ENCODE assay signal across 9 mouse cellular contexts in genomic region chr9:41474945-41475297, GRCm38 (mm10).
DNase-seq lines count a peak whose midpoint lies in the region; ATAC-seq and TF ChIP-seq lines count a peak whose summit lies in the region.
"Had no signal": no experiment of that assay in that cellular context is flagged by ENCODE, and none has a peak within 500 bp of the region (broad histone marks: within the 10 kb centered on the region; RNA-seq: fewer than 3 reads in every experiment).

No protein-coding gene starts in this region.

- no peaks in the 10 kb centered on the region for H3K27me3 ChIP-seq in lung, embryonic 15.5 days
- no peaks in the 10 kb centered on the region for H3K27me3 ChIP-seq in intestine, embryonic 14.5 days (replicated peaks; ENCODE audit: control insufficient read depth, insufficient read depth, low read length)
- H3K27me3 ChIP-seq: liver, embryonic 13.5 days had no signal

- H3K4me1 ChIP-seq in lung, embryonic 15.5 days = peaks cover 4% of the 10 kb centered on the region; the same call in 1 of the 2 replicates
- peaks cover 8% of the 10 kb centered on the region; the same call in 1 of the 2 replicates for H3K4me1 ChIP-seq in intestine, embryonic 14.5 days (replicated peaks; ENCODE audit: control insufficient read depth, insufficient read depth, low read length)
- peaks cover 5% of the 10 kb centered on the region for H3K4me1 ChIP-seq in olfactory bulb, adult 2 months (ENCODE audit: control insufficient read depth, insufficient read depth, low read length)
- H3K4me1 ChIP-seq: liver, embryonic 13.5 days had no signal

- H3K27ac ChIP-seq in lung, embryonic 15.5 days = no peak overlapping the region
- H3K27ac ChIP-seq in intestine, embryonic 14.5 days (ENCODE audit: low read depth) = 0 out of 2 replicates have a peak overlapping the region, but pooled peaks have one; percentile 39
- peak overlapping the region; percentile 78 for H3K27ac ChIP-seq in olfactory bulb, adult 2 months (ENCODE audit: insufficient read depth, low read depth, low read length)
- H3K27ac ChIP-seq: liver, embryonic 13.5 days had no signal

- no peaks in the 10 kb centered on the region for H3K9me3 ChIP-seq in lung, embryonic 15.5 days
- no peaks in the 10 kb centered on the region for H3K9me3 ChIP-seq in intestine, embryonic 14.5 days (ENCODE audit: control insufficient read depth, low read length)
- H3K9me3 ChIP-seq: liver, embryonic 13.5 days had no signal

- H3K36me3 ChIP-seq in lung, embryonic 15.5 days = no peaks in the 10 kb centered on the region
- H3K36me3 ChIP-seq in intestine, embryonic 14.5 days (ENCODE audit: control insufficient read depth, insufficient read depth, low read length) = no peaks in the 10 kb centered on the region
- H3K36me3 ChIP-seq: liver, embryonic 13.5 days had no signal

- TF ChIP-seq CTCF in olfactory bulb, adult 2 months (IDR thresholded peaks at IDR 0.05; ENCODE audit: insufficient read depth, low read depth, low read length) = no peak

- no peak overlapping the region for H3K9ac ChIP-seq in lung, embryonic 15.5 days
- peak overlapping the region; percentile 14; the same call in 1 of the 2 replicates for H3K9ac ChIP-seq in intestine, embryonic 14.5 days (ENCODE audit: low read length)
- H3K9ac ChIP-seq: liver, embryonic 13.5 days had no signal

- peak; percentile 31; the same call in 1 of the 2 replicates for ATAC-seq in lung, embryonic 15.5 days (ENCODE audit: borderline replicate concordance, extremely low read depth, low FRiP score, low TSS enrichment)
- ATAC-seq in intestine, embryonic 14.5 days (replicated peaks; ENCODE audit: low FRiP score, low TSS enrichment, low read depth) = no peak

- H3K4me2 ChIP-seq in lung, embryonic 15.5 days = peak overlapping the region; percentile 30; the same call in 1 of the 2 replicates
- H3K4me2 ChIP-seq in intestine, embryonic 14.5 days (ENCODE audit: low read length) = peak overlapping the region; percentile 34
- H3K4me2 ChIP-seq: liver, embryonic 13.5 days had no signal

- DNase-seq in cerebellum, adult 8-10 months = peak; percentile 4
- DNase-seq in cerebellum, adult 9-11 months = no peak
- DNase-seq in lung, postnatal 36 days = no peak
- no peak for DNase-seq in intestine, embryonic 14.5 days (ENCODE audit: low spot score)
- no peak for DNase-seq in B cell, adult 2 months
- DNase-seq in retina, postnatal 1 day = no peak

- WGBS in lung, embryonic 15.5 days = 60% methylated on average over 6 of the region's 6 CpGs
- 72% methylated on average over 6 of the region's 6 CpGs for WGBS in intestine, embryonic 14.5 days
- WGBS in olfactory bulb, adult 2 months = 26% methylated on average over 6 of the region's 6 CpGs

- no peak overlapping the region for H3K4me3 ChIP-seq in lung, embryonic 15.5 days
- no peak overlapping the region for H3K4me3 ChIP-seq in intestine, embryonic 14.5 days (ENCODE audit: low read depth, low read length)
- peak overlapping the region; percentile 8; the same call in 1 of the 2 replicates for H3K4me3 ChIP-seq in olfactory bulb, adult 2 months (ENCODE audit: insufficient read depth, low read depth, low read length)
- H3K4me3 ChIP-seq: liver, embryonic 13.5 days had no signal

- TF ChIP-seq POLR2A in olfactory bulb, adult 2 months (IDR thresholded peaks at IDR 0.05; ENCODE audit: insufficient read depth, low read depth, low read length) = no peak
